ENCODE assay signal across 13 mouse cellular contexts in the genomic region with DNA sequence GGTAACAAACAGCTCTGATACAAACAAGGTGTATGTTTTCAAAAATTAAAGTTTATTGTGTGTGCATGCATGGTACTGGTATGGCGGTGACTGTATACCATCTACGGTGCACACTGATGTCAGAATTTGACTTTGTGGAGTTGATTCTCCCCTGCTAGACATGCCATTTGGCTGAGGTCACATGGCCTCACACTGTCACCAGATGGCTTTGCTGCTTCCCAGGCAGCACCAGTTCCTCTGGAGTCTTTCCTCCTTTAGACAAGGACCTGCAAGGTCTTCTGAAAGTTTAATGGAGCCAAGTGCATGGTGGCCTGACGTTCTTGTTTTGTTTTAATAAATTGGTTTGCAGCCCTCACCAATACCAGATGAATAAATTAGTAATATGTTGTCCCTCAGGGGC.
"Had no signal": no experiment of that assay in that cellular context is flagged by ENCODE, and none has a peak within 500 bp of the region (broad histone marks: within the 10 kb centered on the region; RNA-seq: fewer than 3 reads in every experiment).

No protein-coding gene starts in this region.

- H3K27me3 ChIP-seq: liver, embryonic 12.5 days; midbrain, embryonic 12.5 days; neural tube, embryonic 13.5 days had no signal

- DNase-seq: kidney, postnatal 25 days; lung, embryonic 14.5 days; lung, postnatal 10 days; retina, postnatal 1 day; right cerebral cortex, postnatal 14 days; thymus, postnatal 4 days had no signal

- H3K4me1 ChIP-seq: liver, embryonic 12.5 days had no signal

- H3K27ac ChIP-seq: limb, embryonic 10.5 days; liver, embryonic 12.5 days; macrophage; midbrain, embryonic 12.5 days; neural tube, embryonic 13.5 days; stomach, postnatal 0 days had no signal

- H3K4me3 ChIP-seq: limb, embryonic 10.5 days; liver, embryonic 12.5 days; megakaryocyte, embryonic 14.5 days; midbrain, embryonic 12.5 days; neural tube, embryonic 13.5 days had no signal
